Mouse (Mus musculus): ENCODE measurements at regions not wholly inside any gene's neighbourhood (a gene's known extent, or its start where the extent isn't known, plus 50 kb on each side); places are given as distances from the start of the nearest gene placed in this dataset.

- Histone ChIP-seq H3K9me3 (replicated peaks; ENCODE audit: insufficient read depth, low read length) (no peaks in the 10 kb centered on the region), H3K36me3 (ENCODE audit: control insufficient read depth in 1 of 2, insufficient read depth in 2 of 2, low read length in 2 of 2) (no peaks in the 10 kb centered on the region), H3K4me3 (ENCODE audit: control insufficient read depth in 1 of 2, insufficient read depth in 1 of 2, low read depth in 2 of 2, low read length in 2 of 2) (no peak overlapping the region), H3K27me3 (ENCODE audit: control insufficient read depth in 1 of 2, insufficient read depth in 2 of 2, low read length in 2 of 2) (no peaks in the 10 kb centered on the region), H3K9ac (ENCODE audit: control insufficient read depth, low read depth, low read length, poor library complexity, severe bottlenecking) (no peak overlapping the region), H3K4me1 (ENCODE audit: control insufficient read depth in 1 of 2, insufficient read depth in 2 of 2, low read length in 2 of 2) (peaks cover 0 to 3% of the 10 kb centered on the region in 2 experiments; a peak in 1 of 4 replicates), H3K79me2 (ENCODE audit: control insufficient read depth, insufficient read depth, low read length, poor library complexity) (no peaks in the 10 kb centered on the region), H3K27ac (ENCODE audit: control insufficient read depth, low read depth, low read length) (no peak overlapping the region)
- TF ChIP-seq MAFK (IDR thresholded peaks at IDR 0.05; ENCODE audit: borderline replicate concordance, low read depth, low read length): no peak
- 0 out of 2 replicates have a peak, but pooled peaks have one; percentile 35 for TF ChIP-seq ETS1 (IDR thresholded peaks at IDR 0.05; ENCODE audit: low read depth, low read length)
- DNase-seq (ENCODE audit: low read depth, low spot score): peak; percentile 34
Observed at GRCm38 (mm10) chr14:86171118-86171517, 969.9 kb downstream of the Diaph3 start.

DNA sequence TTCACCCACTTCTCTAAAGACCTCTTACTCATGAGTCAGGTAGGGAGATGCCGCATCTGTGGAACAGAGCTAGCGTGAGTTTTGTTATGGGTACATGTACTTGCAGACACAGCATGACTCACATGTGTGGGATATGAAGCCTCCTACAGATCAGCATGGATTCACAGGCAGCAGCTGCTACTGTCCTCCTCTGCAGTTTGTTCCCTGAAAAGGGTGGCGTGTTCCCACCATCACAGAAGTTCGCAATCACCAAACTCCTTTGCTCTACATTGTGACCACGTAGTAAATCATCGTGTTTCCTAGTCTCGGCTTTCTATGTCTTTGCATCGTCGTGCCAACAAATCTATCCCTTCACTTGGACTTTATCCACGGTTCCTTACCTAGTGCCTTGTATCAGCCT lies 981.9 kb downstream of the Diaph3 start:
- no peak for DNase-seq (ENCODE audit: low read depth, low spot score)
- Histone ChIP-seq H3K36me3 (ENCODE audit: control insufficient read depth in 1 of 2, insufficient read depth in 2 of 2, low read length in 2 of 2) (no peaks in the 10 kb centered on the region), H3K27me3 (ENCODE audit: control insufficient read depth in 1 of 2, insufficient read depth in 2 of 2, low read length in 2 of 2) (no peaks in the 10 kb centered on the region), H3K4me1 (ENCODE audit: control insufficient read depth in 1 of 2, insufficient read depth in 2 of 2, low read length in 2 of 2) (no peaks in the 10 kb centered on the region), H3K4me3 (ENCODE audit: control insufficient read depth in 1 of 2, insufficient read depth in 1 of 2, low read depth in 2 of 2, low read length in 2 of 2) (no peak overlapping the region), H3K27ac (ENCODE audit: control insufficient read depth, low read depth, low read length) (no peak overlapping the region), H3K9ac (ENCODE audit: control insufficient read depth, low read depth, low read length, poor library complexity, severe bottlenecking) (no peak overlapping the region), H3K79me2 (ENCODE audit: control insufficient read depth, insufficient read depth, low read length, poor library complexity) (no peaks in the 10 kb centered on the region), H3K9me3 (replicated peaks; ENCODE audit: insufficient read depth, low read length) (no peaks in the 10 kb centered on the region)
- no peak for TF ChIP-seq HCFC1 (IDR thresholded peaks at IDR 0.05; ENCODE audit: low read depth, low read length)
- no peak for TF ChIP-seq TAL1 (IDR thresholded peaks at IDR 0.05; ENCODE audit: low read length)
- no peak for TF ChIP-seq MAX (IDR thresholded peaks at IDR 0.05; ENCODE audit: low read length)
- TF ChIP-seq BHLHE40 (IDR thresholded peaks at IDR 0.05; ENCODE audit: borderline replicate concordance, low read depth, low read length): no peak
- no peak for TF ChIP-seq ELF1 (IDR thresholded peaks at IDR 0.05; ENCODE audit: low read depth, low read length)
- TF ChIP-seq TBP (IDR thresholded peaks at IDR 0.05; ENCODE audit: low read depth, low read length): no peak
- TF ChIP-seq SIN3A (IDR thresholded peaks at IDR 0.05; ENCODE audit: low read length): no peak
- no peak for TF ChIP-seq ZKSCAN1 (IDR thresholded peaks at IDR 0.05; ENCODE audit: low read depth, low read length)
- no peak for TF ChIP-seq ZC3H11A (IDR thresholded peaks at IDR 0.05; ENCODE audit: low read depth, low read length)
- no peak for TF ChIP-seq GABPA (IDR thresholded peaks at IDR 0.05; ENCODE audit: low read depth, low read length)

- TF ChIP-seq E2F4 (IDR thresholded peaks at IDR 0.05; ENCODE audit: borderline replicate concordance, low read depth, low read length): no peak
- no peak for TF ChIP-seq ZMIZ1 (IDR thresholded peaks at IDR 0.05; ENCODE audit: low read depth, low read length)
- no peak for TF ChIP-seq EP300 (IDR thresholded peaks at IDR 0.05; ENCODE audit: low read depth in 1 of 2, low read length in 2 of 2)
- no peak for TF ChIP-seq GABPA (IDR thresholded peaks at IDR 0.05; ENCODE audit: low read depth, low read length)
- TF ChIP-seq MEF2A (IDR thresholded peaks at IDR 0.05; ENCODE audit: extremely low read depth, insufficient replicate concordance, low read depth, low read length, poor library complexity, severe bottlenecking): no peak
- no peak for TF ChIP-seq TAL1 (IDR thresholded peaks at IDR 0.05; ENCODE audit: low read length)
- no peak for TF ChIP-seq MAZ (IDR thresholded peaks at IDR 0.05; ENCODE audit: low read depth, low read length)
- TF ChIP-seq SIN3A (IDR thresholded peaks at IDR 0.05; ENCODE audit: low read length): no peak
- TF ChIP-seq POLR2A (IDR thresholded peaks at IDR 0.05; ENCODE audit: control insufficient read depth in 1 of 2, insufficient read depth in 1 of 2, low read depth in 1 of 2, low read length in 2 of 2, poor library complexity in 1 of 2): no peak
- TF ChIP-seq GATA1 (IDR thresholded peaks at IDR 0.05; ENCODE audit: low read depth, low read length): no peak
- no peak for TF ChIP-seq ELF1 (IDR thresholded peaks at IDR 0.05; ENCODE audit: low read depth, low read length)
- no peak for TF ChIP-seq MYC (IDR thresholded peaks at IDR 0.05; ENCODE audit: low read depth, low read length)
- TF ChIP-seq ZKSCAN1 (IDR thresholded peaks at IDR 0.05; ENCODE audit: low read depth, low read length): no peak
- no peak for TF ChIP-seq MAFK (IDR thresholded peaks at IDR 0.05; ENCODE audit: borderline replicate concordance, low read depth, low read length)
- no peak for TF ChIP-seq NELFE (IDR thresholded peaks at IDR 0.05; ENCODE audit: low read depth, low read length)
- no peak for TF ChIP-seq NRF1 (IDR thresholded peaks at IDR 0.05; ENCODE audit: insufficient read depth, low read depth, low read length, poor library complexity, severe bottlenecking)
- no peak for TF ChIP-seq CHD1 (IDR thresholded peaks at IDR 0.05; ENCODE audit: low read depth, low read length)
- Histone ChIP-seq H3K9me3 (replicated peaks; ENCODE audit: insufficient read depth, low read length) (no peaks in the 10 kb centered on the region), H3K79me2 (ENCODE audit: control insufficient read depth, insufficient read depth, low read length, poor library complexity) (no peaks in the 10 kb centered on the region), H3K36me3 (ENCODE audit: control insufficient read depth in 1 of 2, insufficient read depth in 2 of 2, low read length in 2 of 2) (no peaks in the 10 kb centered on the region), H3K27ac (ENCODE audit: control insufficient read depth, low read depth, low read length) (no peak overlapping the region), H3K9ac (ENCODE audit: control insufficient read depth, low read depth, low read length, poor library complexity, severe bottlenecking) (no peak overlapping the region), H3K27me3 (ENCODE audit: control insufficient read depth in 1 of 2, insufficient read depth in 2 of 2, low read length in 2 of 2) (no peaks in the 10 kb centered on the region), H3K4me3 (ENCODE audit: control insufficient read depth in 1 of 2, insufficient read depth in 1 of 2, low read depth in 2 of 2, low read length in 2 of 2) (no peak overlapping the region), H3K4me1 (ENCODE audit: control insufficient read depth in 1 of 2, insufficient read depth in 2 of 2, low read length in 2 of 2) (no peaks in the 10 kb centered on the region)
- no peak for DNase-seq (ENCODE audit: low read depth, low spot score)
Observed at GRCm38 (mm10) chr14:86154688-86155087, 986.3 kb downstream of the Diaph3 start.

Data from MEL (cell line).